Mouse (Mus musculus) lung, adult 2 months (tissue): ENCODE data around the gene Shroom3.

Experiments
- CTCF ChIP-seq: fragments of 200-500 bp; IDR thresholded peaks from 2 replicates; pipeline ENCODE4 v1.5.1; 2011; ENCODE audit warnings: mild to moderate bottlenecking, low read length, control low read depth; ENCODE audit not compliant: insufficient read depth
- POLR2A ChIP-seq: fragments of 200-500 bp; IDR thresholded peaks from 2 replicates; pipeline ENCODE4 v1.6.1; 2011; ENCODE audit warnings: low read depth, mild to moderate bottlenecking, control low read depth, low read length, borderline replicate concordance; ENCODE audit errors: extremely low read depth

DNA sequence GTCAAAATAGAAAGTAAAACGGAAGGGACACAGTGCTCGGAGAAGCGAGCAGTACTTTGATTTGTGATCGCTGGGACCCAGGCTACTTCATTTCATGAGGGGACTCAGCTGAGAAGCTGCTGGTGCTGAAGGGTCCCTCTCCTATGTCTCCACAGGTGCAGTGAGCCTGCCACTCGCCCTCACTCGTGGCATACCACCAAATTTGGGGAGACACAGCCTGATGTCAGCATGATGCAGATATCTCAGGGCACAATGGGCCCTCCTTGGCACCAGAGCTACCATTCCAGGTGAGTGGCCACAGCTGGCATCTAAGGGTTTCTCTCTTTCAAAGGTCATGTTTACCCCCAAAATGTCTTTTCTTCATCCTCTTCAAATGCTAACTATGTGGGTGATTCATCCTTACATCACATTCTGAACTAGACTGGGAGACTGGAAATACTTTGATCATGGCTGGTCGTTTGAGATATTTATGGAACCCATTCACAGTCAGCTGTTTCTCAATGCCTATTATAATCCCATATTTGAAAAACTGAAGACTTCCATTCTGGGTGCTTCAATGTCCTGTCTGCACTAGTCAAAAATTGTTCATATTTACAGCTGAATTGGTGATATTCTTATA, 250.5 kb downstream of the Shroom3 start:
- TF ChIP-seq POLR2A (no peak), CTCF (no peak)
